Mouse (Mus musculus) cerebellum, adult 2 months (tissue): Measurements from ENCODE around the gene Rnf6.

ENCODE experiments used
- CTCF ChIP-seq: fragments of 200-500 bp; IDR thresholded peaks from 2 replicates; pipeline ENCODE4 v1.5.1; 2011; ENCODE audit warnings: low read depth, mild to moderate bottlenecking, control low read depth, low read length, moderate library complexity, borderline replicate concordance; ENCODE audit not compliant: insufficient read depth
- POLR2A ChIP-seq: fragments of 200-500 bp; IDR thresholded peaks from 2 replicates; pipeline ENCODE4 v1.6.1; 2011; ENCODE audit warnings: low read length, control low read depth, borderline replicate concordance; ENCODE audit not compliant: insufficient read depth

DNA sequence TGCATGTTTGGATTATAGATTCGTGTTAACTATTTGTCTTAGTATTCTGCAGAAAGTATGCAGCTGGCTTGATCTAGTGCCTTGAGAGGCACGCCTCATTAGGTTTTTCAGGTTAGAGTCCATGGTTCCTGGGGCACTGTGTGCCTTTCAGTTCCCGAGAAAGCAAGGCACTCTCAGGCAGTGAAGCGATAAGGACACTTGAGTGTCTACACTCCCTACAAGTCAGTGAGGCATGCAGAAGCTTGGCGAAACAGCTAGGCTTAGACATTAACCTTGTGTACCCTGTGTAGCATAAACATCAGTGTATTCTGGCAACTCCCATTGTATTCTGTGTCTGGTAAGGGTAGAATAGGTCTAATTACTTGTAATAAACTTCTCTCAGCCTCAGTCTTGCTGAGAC lies 15.8 kb downstream of the Rnf6 start:
- TF ChIP-seq POLR2A (no peak), CTCF (no peak)
